Mouse (Mus musculus) bone marrow macrophage, adult 2 months (primary cell): ENCODE data around the gene Gm47969. TPM values are rescaled to one million over a fixed set of nuclear protein-coding genes. Genes with fewer than 3 reads are reported as not detected.
"Not testable (repeated sequence)": the region's sequence is repeated elsewhere in the genome, so short reads cannot be mapped to it uniquely, and the experiment has no call there.

Source experiments
- H3K27ac ChIP-seq: 2 replicates; pipeline ENCODE4 v1.5.1; 2012; ENCODE audit warnings: low read depth, low read length; ENCODE audit not compliant: insufficient read depth
- H3K4me1 ChIP-seq: 2 replicates; pipeline ENCODE4 v1.6.1; 2012; ENCODE audit warnings: low read length; ENCODE audit not compliant: control insufficient read depth, insufficient read depth
- H3K4me3 ChIP-seq: 2 replicates; pipeline ENCODE4 v1.5.1; 2012; ENCODE audit warnings: mild to moderate bottlenecking, low read length, moderate library complexity; ENCODE audit not compliant: insufficient read depth
- CTCF ChIP-seq: IDR thresholded peaks from 2 replicates; pipeline ENCODE4 v1.5.1; 2012; ENCODE audit warnings: low read depth, mild to moderate bottlenecking, low read length, moderate library complexity
- POLR2A ChIP-seq: IDR thresholded peaks from 2 replicates; pipeline ENCODE4 v1.6.1; 2012; ENCODE audit warnings: mild to moderate bottlenecking, low read depth, low read length, borderline replicate concordance
- polyA plus RNA-seq: library from polyadenylated mRNA; stranded (reverse); fragments of >200 nt; gene quantifications from 2 replicates; pipeline ENCODE4 v1.2.4, GENCODE M21; 2012; ENCODE audit not compliant: missing spikeins, insufficient read depth, insufficient read length

The Gm47969 gene
- not detected in 2 replicates for polyA plus RNA-seq

DNA sequence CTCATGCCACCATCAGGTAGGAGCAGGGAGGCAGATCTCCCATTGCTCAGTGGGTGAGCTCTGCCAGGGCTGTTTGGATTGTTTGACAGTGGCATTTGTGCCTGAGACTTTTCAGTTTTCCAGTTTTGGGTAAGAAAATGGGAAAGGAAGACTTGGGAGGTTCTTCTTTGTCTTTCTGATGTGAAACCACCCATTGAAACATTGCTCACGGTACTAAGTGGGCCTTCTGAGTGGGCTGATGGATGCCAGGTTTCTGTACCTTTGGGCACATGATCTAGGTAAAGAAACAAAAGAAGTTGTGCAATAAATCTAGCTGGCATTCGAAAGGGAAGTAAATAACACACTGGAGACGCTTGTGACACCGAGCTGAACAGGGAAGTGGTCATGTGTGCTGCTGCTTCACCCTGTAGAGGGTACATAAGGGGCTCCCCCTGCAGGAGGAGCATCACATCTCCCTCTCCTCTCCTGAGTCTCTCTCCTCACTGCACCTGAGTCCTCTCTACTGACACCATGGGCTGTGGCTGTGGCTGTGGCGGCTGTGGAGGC is at the start of gene Gm47969:
Gene Gm47969 (plus strand): TSS at position 51 of the 546 bp plus-strand sequence.
- H3K4me1 ChIP-seq, result peaks cover 3% of the 10 kb centered on the region; the same call in 1 of the 2 replicates
- no peak within 1 kb of the TSS for H3K4me3 ChIP-seq
- no peak for TF ChIP-seq CTCF
- no peak for TF ChIP-seq POLR2A
- no peak within 1 kb of the TSS for H3K27ac ChIP-seq

GRCm38 (mm10) chr1:83000306-83000705 is 44.4 kb upstream of the Gm47969 start, which contains the start of gene Gm47959:
Gm47959 (plus strand) TSS chr1:83000548.
- H3K4me1 ChIP-seq, H3K4me3 ChIP-seq, H3K27ac ChIP-seq: not testable (repeated sequence)

- Histone ChIP-seq H3K4me3 (no peak overlapping the region), H3K27ac (no peak overlapping the region), H3K4me1 (no peaks in the 10 kb centered on the region)
- TF ChIP-seq POLR2A (no peak), CTCF (no peak)
Observed at GRCm38 (mm10) chr1:83006218-83007179, 38.2 kb upstream of the Gm47969 start.

GRCm38 (mm10) chr1:83007471-83007870 is 37.3 kb upstream of the Gm47969 start:
- TF ChIP-seq POLR2A, result no peak
- no peak for TF ChIP-seq CTCF
- Histone ChIP-seq H3K4me1 (no peaks in the 10 kb centered on the region), H3K27ac (no peak overlapping the region), H3K4me3 (no peak overlapping the region)

- Histone ChIP-seq H3K4me3 (no peak overlapping the region), H3K27ac (no peak overlapping the region), H3K4me1 (no peaks in the 10 kb centered on the region)
- TF ChIP-seq POLR2A, result no peak
Observed at GRCm38 (mm10) chr1:83014477-83014876, 30.3 kb upstream of the Gm47969 start.

- TF ChIP-seq CTCF (no peak), POLR2A (no peak)
- Histone ChIP-seq H3K4me1 (no peaks in the 10 kb centered on the region), H3K4me3 (no peak overlapping the region), H3K27ac (no peak overlapping the region)
Observed at GRCm38 (mm10) chr1:83015329-83015879, 29.3 kb upstream of the Gm47969 start.

DNA sequence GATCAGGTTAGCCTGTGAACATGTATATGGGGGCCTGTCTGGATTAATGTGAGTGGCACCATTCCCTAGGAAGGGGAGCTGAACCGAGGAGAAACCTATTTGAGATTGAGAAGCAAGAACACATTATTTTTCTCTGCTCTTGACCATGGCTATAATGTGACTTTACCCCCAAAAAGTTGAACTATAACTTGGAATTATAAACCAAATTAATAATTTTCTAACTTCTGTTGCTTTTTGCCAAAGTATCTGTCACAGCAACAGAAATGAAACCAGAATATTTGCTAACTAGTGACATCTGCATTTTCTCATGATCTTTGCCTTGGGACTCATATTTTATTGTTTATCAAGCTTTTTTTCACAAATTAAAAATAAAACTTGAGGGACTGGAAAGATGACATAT is 28.2 kb upstream of the Gm47969 start:
- Histone ChIP-seq H3K4me1 (no peaks in the 10 kb centered on the region), H3K27ac (no peak overlapping the region), H3K4me3 (no peak overlapping the region)
- TF ChIP-seq CTCF (no peak), POLR2A (no peak)

- no peak overlapping the region for H3K4me3 ChIP-seq
- TF ChIP-seq POLR2A (no peak), CTCF (no peak)
- H3K4me1 ChIP-seq, result no peaks in the 10 kb centered on the region
- H3K27ac ChIP-seq, result no peak overlapping the region
Observed at GRCm38 (mm10) chr1:83031950-83032349, 12.8 kb upstream of the Gm47969 start.

DNA sequence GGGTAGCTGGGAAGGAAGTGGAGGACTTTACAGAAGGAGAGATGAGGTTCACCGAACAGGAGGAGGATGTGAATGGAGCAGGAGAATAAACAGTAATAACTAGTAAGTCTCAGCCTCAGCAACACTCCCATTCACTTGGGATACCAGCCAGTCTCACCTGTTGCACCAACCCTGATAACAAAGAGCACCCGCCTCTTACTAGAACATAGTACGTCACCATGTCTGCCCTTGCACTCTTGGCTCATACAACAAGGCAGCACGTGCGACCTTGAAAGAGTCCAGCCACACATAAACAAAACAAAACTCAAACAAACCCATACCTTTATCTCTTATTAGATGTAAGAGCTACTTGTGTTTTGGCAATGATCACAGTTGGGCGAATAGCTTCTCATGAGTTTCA is 12.2 kb upstream of the Gm47969 start:
- Histone ChIP-seq H3K4me3 (no peak overlapping the region), H3K4me1 (no peaks in the 10 kb centered on the region), H3K27ac (no peak overlapping the region)
- TF ChIP-seq CTCF (no peak), POLR2A (no peak)

DNA sequence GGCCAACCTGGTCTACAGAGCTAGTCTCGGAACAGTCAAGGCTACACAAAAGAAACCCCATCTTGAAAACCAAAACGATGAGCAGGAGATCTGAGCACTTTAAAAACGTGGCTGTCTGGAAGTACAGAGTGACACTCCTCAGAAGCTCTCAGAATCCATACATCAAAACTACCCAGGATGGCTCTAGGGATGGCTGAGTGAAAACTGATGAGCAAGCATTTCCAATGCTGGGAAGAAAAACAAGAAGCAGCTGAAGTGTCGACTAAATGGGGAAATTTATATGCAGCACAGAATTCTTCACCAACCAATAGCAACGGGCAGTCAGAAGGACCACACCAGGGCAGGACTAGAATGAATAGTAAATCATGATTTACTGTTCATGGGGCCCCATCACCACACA is 10.2 kb upstream of the Gm47969 start:
- Histone ChIP-seq H3K4me1 (no peaks in the 10 kb centered on the region), H3K27ac (no peak overlapping the region), H3K4me3 (no peak overlapping the region)
- TF ChIP-seq CTCF, result no peak
- TF ChIP-seq POLR2A, result no peak
